Mouse (Mus musculus): ENCODE measurements around the gene Hjurp.

The Hjurp gene

GRCm38 (mm10) chr1:88222216-88222615 lies 55.2 kb downstream of the Hjurp start:
- 54% methylated on average over 2 of the region's 2 CpGs for whole genome bisulfite sequencing

GRCm38 (mm10) chr1:88219054-88219453 lies 58.4 kb downstream of the Hjurp start:
- 18% methylated on average over 1 of the region's 1 CpGs for WGBS

- WGBS = 47% methylated on average over 4 of the region's 4 CpGs
Observed at GRCm38 (mm10) chr1:88218591-88218990, 58.8 kb downstream of the Hjurp start.

- 75% methylated on average over 9 of the region's 9 CpGs for WGBS
Observed at GRCm38 (mm10) chr1:88218051-88218450, 59.4 kb downstream of the Hjurp start.

DNA sequence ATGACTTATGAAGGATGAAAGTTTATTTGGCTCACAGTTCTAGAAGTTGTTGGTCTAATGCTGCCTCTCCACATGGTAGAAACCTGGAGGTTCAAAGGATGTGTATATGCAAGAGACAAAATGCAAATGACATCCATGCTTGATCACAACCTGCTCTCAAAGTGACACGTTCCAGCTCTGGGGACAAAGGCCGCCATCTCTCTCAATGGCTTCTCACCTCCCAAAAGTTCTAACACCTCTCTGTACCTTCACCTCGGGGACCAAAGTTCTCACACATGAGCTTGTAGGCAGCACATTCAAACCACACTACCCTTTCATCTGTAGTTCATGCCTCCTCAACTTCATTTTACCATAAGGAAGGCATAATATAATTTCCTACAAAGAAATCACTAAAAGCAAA lies 59.9 kb downstream of the Hjurp start:
- 37% methylated on average over 3 of the region's 3 CpGs for WGBS

GRCm38 (mm10) chr1:88217144-88217543 lies 60.3 kb downstream of the Hjurp start:
- WGBS = 56% methylated on average over 2 of the region's 2 CpGs

- WGBS = 53% methylated on average over 2 of the region's 2 CpGs
Observed at GRCm38 (mm10) chr1:88216551-88216950, 60.9 kb downstream of the Hjurp start.

- 72% methylated on average over 10 of the region's 10 CpGs for WGBS
Observed at GRCm38 (mm10) chr1:88215466-88216380, 61.7 kb downstream of the Hjurp start.

DNA sequence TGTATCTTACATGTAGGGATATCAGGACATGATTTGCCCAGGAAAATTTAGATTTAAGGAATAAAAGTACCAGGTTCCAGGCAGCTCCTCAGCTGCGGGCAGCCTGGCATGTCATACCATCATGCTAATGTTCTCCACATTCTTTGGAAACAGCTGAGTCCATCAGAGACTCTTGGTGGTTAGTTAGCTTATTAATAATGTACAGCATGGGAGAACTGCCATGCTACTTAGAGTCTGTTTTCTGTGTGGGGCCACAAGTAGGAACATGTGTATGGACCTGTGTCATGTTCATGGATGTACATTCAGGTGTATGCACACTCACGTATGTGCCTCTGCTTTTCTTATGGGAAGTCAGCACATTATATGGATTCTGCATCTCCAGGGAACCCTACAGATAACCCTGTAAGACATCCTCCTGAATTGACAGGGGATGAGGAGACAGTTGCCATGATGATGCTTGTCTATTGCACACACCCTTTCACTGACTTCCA lies 62.9 kb downstream of the Hjurp start:
- 80% methylated on average over 2 of the region's 2 CpGs for WGBS

- WGBS = 77% methylated on average over 2 of the region's 2 CpGs
Observed at GRCm38 (mm10) chr1:88213766-88214461, 63.5 kb downstream of the Hjurp start.

- 77% methylated on average over 1 of the region's 1 CpGs for WGBS
Observed at GRCm38 (mm10) chr1:88213061-88213460, 64.4 kb downstream of the Hjurp start.

Data from cerebral cortex, adult 2 months (tissue).